Mouse (Mus musculus): ENCODE measurements around the gene Med29.

Med29 gene

DNA sequence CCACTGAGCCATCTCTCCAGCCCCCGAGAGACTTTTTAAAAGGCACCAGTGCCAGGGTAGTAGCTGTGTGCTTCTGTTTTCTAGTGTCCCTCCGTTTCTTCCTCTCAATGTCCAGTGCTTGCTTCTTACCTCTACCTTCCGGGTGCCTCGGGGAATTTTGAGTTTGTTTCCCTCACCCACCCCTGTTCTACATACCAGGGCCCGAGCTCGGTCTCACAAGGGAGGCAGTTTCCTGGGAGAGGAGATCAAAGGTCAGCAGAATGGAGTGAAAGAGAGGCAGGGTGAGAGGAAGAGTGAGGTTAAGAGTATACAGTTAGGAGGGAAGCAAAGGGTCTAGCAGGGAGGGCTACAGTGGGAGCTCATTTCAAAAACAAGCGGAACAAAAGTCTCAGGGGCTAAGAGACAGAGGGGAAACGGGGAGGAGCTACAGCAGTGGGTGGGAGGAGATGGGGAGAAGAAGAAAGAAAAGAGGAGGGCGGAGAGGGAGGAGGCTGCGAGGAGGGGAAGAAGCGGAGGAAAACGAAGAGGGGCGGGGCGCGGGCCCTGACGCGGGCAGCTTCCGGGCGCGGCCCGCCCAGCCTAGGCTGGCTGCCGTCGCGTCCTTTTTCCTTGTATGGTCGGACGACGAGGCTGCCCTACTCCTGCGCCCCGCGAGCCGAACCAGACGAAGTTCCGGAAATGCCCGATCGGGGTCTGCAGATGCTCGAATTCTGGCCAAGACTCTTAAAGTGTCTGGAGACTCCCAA lies 17.2 kb downstream of the Med29 start:
- peak; percentile 85 for DNase-seq (ENCODE audit: low spot score)

DNA sequence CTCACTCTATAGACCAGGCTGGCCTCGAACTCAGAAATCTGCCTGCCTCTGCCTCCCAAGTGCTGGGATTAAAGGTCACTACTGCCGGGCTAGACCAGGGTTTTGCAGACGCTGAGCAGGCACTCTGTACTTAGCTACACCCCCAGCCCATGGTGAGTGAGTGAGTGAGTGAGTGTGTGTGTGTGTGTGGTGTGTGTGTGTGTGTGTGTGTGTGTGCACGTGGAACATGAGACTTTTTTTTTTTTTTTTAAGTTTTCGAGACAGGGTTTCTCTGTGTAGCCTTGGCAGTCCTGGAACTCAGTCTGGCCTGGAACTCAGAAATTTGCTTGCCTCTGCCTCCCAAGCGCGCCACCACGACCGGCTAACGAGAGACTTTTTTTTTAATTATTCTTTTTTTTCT lies 17.9 kb downstream of the Med29 start:
- no peak for DNase-seq (ENCODE audit: low spot score)

DNA sequence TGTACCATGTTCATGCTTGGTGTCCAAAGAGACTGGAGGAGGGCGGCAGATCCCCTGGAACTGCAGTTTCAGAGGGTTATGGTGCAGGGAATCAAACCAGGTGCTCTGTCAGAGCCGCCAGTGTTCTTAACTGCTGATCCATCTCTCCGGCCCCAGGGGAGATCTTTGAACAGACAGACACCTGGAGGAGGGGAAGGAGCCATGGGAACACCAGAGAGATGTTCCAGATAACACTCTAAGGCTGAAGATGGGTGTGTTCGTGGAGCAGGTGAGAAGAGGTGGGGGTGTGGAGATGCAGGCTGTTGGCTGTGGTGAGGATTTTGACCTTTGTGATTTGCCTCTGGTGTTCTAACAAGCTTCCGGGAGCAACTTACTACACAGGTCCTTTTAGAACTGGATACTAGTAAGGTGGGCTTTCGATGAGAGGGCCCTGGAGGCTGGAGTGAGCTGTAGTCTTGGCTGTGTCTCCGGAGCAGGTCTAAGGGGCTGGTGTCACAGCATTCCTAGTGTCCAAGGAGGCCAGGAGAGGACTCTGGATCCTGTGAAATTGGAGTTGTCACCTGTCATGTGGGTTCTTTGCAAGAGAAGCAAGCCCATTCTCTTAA lies 18.5 kb downstream of the Med29 start:
- DNase-seq (ENCODE audit: low spot score) = no peak

DNA sequence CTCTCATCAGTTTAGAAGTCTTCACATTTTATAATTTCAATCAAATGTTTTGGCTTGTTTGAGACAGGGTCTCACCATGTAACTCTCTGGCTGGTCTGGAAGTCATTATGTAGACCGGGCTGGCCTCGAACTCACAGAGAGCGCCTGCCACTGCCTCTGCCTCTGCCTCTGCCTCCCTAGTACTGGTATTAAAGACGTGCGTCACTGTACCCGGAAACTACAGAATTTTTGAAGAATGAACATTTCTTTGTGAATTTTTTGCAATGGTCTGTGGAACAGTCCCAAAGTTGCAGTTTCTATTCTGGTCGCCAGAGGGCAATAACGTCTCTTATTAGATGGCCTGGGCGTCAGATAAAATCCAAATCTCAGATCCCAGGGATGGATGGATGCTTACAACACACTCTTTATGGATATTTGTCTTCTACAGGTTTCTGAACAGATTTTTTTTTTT lies 19.4 kb downstream of the Med29 start:
- peak; percentile 91 for DNase-seq (ENCODE audit: low spot score)

DNA sequence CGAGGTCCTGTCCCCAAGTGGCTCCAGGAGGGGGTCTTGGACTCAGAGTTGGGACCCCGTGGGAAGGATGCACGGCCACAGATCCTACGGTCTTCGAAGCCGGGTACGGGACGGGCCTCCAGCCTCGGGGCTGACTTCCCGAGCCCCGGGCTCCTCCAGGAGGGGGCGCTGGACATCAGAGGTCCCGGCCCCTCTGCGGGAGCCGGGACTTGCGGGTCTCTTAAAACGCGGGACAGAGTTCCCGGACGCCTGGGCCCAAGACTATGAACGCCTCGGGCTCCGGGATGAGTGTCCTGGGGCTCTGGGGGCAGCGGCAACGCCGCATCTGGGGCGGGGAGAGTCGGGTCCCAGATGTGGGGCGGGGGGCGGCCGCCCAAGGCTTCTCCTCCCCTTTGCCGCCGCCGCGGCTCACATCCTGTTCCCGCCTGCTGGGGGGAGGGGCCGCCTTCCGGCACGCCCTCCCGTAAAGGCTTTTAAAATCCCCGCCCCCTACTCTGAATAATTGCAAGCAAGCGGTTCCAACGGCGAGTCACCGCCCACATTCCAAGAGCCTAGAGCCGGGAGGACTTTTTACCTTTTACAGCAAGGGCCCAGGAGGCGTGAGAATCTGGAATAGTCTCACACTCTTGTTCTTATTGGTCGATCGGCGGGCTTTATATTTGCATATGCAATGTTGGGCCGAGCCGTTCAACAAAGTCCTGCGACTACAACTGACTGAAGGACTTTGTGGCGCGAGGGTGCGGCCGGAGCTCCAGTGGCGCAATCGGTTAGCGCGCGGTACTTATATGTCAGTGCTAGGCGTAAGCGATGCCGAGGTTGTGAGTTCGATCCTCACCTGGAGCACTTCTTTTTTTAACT lies 20.0 kb downstream of the Med29 start, which contains the start of gene Plekhg2:
Gene Plekhg2, minus strand, starts transcription at position 349 of the 858 bp plus-strand sequence.
- DNase-seq (ENCODE audit: low spot score) = peak; percentile 98

DNA sequence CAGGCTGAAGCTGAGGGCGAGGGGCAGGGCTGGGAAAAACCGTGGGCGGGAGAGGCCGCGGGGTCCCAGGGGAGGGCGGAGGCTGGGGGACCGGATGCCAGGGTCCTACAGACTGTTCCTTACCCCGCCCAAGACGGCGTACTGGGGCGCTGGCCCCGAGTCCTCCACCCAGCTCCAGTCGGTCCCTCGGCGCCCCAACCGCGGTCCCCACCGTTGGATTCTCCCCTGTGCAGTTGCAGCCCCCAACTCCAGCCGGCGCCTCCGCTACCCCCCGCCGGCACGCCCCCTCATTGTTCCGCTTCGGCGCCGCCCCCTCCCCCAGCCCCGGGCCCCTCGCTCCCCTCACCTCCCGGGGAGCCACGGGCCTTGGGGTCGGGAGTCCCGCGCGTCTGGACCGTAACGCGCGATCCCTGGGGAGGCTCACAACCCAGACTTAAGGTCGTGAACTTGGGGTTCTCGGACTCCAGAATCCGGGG lies 21.0 kb downstream of the Med29 start:
- peak; percentile 58 for DNase-seq (ENCODE audit: low spot score)

DNA sequence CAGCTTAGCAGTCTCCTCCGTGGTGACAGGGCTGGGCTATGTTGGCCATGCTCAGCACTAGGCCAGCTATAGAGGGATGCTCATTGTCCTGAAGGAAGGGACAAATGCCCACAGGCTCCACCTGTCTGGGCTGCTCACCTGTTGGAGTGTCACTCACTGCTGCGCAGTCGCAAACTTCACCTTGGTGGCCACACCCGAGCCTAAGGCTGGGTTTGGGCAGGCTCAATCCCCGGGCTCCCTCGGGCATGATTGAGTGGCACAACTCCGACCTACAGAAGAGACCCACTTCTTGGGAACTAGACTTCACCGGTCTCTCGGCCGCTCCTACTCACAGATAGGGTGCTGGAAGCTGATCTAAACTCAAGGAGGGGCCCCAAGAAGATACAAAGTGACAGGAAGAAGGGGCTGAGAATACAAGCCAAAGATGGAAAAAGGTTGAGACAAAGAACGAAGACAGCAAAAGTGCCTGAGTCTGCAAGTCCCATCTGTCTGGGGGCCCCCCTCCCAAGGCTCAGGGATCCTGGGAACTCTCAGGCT lies 21.5 kb downstream of the Med29 start:
- no peak for DNase-seq (ENCODE audit: low spot score)

DNA sequence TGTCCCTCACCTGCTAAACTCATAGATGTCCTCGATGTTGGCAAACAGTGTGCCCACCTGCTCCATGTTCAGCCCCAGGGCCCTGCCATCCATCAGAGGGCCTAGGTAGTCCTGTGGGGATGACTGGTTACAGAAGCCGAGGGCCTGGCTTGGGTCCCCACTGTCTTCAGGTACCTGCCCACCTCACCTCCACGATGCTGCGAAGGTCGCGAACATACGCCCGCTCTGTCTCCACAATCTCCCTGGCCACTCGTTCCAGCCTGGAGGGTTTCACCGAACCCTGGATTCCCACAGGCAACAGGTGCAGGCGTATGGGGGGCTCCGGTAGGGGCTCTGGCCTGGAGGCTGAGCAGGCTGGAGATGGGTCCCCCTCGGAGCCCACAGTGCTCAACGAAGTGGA lies 22.5 kb downstream of the Med29 start:
- DNase-seq (ENCODE audit: low spot score) = no peak

DNA sequence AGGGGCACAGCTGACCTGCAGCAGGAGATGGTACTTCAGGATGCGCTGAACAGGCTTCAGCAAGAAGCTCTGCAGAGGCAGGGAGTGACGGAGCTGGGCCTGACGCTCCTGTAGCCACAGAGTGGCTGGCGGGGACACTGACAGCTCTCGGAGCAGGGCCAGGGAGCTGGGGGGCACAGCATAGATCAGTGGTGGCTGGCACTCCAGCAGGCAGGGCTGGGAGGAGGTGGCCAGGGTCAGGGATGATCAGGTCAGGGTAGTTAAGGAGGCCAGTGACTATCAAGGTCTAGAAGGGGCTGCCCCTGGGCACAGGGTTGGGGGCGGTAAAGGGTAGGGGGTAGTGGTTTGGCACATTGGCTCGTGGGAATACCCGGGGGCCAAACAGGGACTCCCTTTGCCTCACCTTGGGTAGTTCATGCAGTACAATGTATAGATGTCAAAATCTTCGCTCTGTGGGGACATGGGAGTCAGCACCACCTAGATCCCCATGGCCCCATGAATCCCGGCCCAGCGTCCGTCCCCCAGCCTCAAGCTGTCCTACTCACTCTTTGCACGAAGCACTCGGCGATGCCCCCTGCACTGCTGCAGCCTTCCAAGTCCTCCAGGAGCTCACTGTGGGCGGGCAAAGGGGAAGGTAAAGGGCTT lies 24.1 kb downstream of the Med29 start:
- DNase-seq (ENCODE audit: low spot score) = no peak

DNA sequence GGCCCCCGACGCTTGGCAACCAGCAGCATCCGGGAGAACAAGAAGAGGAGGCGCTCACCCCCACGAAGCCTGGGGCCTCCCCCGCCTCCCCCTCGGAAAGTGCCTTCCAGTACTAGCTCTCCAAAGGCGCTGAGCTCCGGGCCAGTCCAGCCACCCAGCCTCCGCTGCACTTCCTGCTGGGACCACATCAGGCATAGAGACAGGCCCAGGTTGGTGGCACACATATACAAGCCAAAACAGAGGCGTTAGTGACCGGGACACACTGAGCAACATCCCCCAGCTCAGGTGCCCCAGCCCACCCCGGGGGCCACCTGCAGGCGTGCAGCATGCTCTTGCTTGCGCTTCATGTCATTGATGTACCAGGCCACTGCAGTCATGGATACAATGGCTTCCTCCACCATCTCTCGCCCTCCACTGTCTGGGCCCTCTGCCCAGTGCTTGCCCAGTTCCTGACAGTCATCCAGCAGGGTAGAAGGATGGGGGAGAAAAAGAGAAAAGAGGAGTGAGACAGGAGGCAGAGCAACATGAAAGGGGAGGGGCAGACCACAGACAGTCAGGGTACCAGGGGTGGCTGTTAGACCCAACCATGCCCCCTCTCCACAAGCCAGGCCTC lies 24.7 kb downstream of the Med29 start:
- DNase-seq (ENCODE audit: low spot score) = no peak

DNA sequence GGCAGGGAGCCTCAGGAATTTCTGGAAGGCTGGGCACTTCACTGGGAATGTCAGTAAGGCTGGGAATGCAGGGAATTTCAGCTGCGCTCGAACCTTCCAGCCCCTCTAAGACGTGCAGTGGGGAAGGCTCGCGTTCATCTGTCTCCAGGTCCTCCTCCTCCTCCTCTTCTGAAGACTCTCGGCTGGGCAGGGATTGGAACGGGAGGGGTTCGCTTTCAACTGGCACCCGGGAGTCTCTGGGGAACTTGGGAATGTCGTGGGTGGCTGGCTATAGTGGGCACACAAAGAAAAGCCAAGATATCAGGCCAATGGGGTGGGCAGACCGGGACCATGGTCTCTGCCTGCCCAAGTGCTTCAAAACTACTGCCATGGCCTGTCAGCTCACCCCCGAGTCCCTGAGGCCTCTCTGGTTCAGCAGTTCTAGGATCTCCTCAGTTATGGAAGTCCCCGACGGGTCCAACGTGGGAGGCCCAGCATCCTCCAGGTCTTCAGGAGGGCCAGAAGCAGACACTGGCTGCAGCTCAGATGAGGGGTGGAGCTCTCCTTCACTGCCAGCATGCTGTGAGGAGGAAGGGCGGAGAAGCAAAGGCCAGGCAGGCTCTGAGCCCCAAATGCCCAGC lies 30.0 kb downstream of the Med29 start:
- no peak for DNase-seq (ENCODE audit: low spot score)

DNA sequence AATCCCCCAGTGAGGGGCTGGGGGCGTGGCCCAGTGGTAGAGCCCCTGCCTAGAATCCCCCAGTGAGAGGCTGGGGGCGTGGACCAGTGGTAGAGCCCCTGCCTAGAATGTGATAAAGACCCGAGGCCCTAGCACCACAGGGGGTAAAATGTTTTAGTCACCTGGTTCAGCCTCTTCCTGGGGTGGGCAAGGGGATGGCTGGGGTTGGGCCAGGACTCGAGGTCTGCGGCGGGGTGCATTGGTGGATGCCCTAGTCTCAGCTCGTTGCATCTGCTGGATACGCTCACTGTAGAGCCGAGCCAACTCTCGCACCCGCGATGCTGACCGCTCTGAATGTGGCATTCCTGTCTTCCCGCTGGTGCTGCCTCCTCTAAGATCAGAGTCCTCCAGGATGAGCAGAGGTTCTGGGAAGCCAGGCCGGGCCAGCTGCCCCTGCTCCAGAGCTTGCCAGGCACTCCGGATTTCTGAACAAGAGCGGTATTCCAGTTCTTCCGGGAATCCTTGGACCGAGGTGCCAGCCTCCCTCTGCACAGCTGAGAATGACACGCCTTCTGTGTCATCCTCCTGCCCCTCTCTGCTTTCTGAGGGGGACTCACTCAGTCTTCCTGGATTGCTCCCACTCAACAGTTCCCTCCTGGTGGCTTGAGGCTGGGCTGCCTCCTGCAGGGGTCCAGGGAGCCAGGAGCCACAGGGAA lies 30.7 kb downstream of the Med29 start:
- no peak for DNase-seq (ENCODE audit: low spot score)

DNA sequence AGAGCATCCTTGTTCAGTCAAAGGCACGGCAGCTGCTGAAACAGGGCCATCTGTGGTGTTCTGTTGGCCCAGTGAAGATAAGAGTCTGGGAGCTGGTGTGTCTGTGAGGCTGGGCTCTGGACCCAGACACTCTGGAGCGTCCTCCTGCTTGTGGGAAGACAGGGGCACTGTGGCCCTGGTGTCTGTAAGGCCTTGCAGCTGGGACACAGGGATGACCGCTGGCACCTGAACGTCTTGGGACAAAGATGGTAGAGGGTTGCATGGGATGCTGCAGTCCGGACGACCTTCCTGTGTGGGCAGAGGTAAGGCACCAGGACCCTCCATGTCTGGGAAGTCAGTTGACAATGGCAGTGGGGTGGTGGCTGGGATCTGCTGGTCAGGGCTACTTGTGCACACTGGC lies 32.2 kb downstream of the Med29 start:
- DNase-seq (ENCODE audit: low spot score) = peak; percentile 77

DNA sequence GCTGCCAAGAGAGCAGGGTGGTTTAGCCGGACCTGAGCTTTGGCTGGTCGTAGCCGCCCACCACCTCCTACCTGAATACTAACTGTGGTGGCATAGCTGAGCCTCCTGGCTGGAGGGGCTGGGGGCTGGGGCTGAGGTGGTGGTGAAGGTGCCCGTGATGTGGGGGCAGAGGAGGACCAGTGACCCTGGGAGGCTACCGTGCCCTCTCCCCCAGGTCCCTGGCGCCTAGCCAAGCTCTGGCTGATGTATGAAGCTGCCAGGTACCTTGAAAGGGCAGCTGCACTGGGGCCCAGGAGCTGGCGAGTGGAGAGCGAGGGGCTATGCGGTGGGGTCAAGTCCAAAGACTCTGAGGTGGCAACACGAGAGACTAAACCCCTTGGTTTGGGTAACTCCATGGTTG lies 32.7 kb downstream of the Med29 start:
- DNase-seq (ENCODE audit: low spot score) = no peak

DNA sequence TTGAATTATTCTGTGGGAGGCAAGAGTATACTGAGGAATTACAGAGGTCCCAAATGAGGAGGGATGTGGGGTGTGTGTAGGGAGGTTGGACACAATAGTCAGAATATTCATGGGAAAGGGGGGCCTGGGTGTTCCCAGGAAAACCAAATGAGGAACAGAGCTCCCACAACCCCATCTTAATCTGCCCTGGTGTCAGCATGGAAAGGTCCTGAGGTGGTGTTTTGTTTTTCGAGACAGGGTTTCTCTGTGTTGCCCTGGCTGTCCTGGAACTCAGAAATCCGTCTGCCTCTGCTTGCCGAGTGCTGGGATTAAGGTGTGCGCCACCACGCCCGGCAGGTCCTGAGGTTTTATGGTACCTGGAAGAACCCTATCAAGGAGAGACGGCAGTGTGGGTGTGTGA lies 34.1 kb downstream of the Med29 start:
- DNase-seq (ENCODE audit: low spot score) = no peak

DNA sequence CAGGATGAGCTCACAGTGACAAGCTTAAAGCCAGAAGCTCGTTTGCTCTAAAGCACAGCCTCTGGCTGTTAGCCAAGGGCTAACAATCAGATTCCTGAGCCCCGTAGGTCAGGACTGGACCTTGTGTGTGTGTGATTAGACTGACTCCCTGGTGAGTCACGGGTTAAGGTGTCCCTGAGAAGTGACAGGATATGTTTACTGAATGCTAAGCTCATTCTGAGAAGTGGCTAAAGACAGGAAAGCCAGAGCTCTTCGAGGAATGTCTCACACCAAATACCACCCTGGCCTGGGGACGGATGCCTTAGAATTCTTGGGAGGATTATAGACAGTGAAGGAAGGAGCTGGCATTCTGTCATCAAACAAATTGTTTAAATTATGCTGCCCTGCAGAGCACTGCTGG lies 34.5 kb downstream of the Med29 start:
- peak; percentile 64 for DNase-seq (ENCODE audit: low spot score)

DNA sequence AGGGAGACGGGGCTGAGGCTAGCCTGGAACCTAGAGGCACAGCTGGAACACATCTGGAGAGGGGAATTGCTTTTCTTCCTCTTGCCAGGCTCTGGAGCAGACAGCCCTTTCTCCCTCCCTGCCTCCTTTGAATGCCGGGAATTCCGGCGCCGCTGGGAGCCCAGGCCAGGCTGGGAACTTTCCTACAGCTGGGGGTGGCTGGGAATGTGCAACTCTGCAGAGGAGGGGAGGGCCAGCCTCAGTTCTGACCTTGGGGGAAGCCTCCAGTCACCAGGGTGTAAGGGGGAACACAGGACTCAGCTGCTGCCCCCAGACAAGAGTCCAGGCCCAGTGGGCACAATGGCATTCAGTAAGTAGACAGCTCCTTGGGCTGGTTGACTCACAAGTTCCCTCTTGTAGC lies 35.5 kb downstream of the Med29 start:
- DNase-seq (ENCODE audit: low spot score) = no peak

DNA sequence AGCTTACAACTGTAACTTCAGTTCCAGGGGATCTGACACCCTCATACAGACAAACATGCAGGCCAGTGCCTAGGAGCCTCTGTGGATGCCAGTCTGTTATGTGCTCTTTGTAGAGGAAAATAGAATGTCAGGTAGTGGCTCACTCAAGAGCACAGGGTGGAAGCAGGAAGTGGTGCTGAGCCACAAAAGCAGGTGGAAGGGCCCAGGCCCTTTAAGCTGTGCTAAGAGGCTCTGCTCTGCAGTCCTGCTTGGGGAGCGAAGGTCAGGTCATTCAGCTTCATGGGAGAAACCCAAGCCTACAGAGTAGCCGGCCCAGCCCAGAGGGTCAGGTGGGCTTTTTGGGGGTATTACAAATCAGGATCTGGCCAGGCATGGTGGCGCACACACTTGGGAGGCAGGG lies 37.3 kb downstream of the Med29 start:
- DNase-seq (ENCODE audit: low spot score) = no peak

DNA sequence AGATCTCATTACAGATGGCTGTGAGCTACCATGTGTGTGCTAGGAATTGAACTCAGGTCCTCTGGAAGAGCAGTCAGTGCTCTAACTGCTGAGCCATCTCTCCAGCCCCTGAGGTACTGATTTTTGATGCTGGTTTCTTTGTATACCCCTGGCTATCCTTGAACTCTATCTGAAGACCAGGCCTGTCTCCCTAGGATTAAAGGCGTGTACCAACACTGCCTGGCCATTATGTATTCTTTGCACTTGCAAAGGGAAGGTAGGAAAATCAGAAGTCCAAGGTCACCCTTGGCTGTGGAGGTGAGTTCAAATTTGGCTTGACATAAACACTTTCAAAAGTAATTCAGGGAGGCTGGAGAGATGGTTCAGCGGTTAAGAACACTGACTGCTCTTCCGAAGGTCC lies 37.9 kb downstream of the Med29 start:
- DNase-seq (ENCODE audit: low spot score) = no peak

DNA sequence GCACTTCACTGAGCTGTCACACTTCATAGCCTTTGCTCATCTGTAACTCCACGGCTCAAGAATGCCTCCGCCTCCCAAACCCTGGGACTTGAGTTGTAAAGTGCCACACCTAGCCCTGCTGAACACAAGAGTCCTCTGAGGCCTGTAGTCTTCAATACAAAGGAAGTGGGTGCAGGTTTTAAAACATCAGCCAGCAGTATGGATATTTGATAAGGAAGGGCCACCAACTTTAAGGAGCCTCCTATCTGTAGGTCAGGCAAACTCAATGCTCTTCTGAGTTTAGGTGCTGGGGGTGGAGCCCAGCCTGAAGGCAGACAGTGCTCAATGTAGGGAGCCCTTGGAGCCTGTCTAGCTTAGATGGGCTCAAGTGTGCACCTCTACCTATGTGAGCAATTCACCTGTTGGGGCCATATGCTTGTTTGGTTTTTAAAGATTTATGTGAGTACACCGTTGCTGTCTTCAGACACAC lies 38.4 kb downstream of the Med29 start:
- no peak for DNase-seq (ENCODE audit: low spot score)
